Mouse (Mus musculus): Measurements from ENCODE around the gene Cdca8. TPM values are rescaled to one million over a fixed set of nuclear protein-coding genes. Genes with fewer than 3 reads are reported as not detected.

The Cdca8 gene
- polyA plus RNA-seq, 1 experiment from 2014 or later = 63.8 TPM

DNA sequence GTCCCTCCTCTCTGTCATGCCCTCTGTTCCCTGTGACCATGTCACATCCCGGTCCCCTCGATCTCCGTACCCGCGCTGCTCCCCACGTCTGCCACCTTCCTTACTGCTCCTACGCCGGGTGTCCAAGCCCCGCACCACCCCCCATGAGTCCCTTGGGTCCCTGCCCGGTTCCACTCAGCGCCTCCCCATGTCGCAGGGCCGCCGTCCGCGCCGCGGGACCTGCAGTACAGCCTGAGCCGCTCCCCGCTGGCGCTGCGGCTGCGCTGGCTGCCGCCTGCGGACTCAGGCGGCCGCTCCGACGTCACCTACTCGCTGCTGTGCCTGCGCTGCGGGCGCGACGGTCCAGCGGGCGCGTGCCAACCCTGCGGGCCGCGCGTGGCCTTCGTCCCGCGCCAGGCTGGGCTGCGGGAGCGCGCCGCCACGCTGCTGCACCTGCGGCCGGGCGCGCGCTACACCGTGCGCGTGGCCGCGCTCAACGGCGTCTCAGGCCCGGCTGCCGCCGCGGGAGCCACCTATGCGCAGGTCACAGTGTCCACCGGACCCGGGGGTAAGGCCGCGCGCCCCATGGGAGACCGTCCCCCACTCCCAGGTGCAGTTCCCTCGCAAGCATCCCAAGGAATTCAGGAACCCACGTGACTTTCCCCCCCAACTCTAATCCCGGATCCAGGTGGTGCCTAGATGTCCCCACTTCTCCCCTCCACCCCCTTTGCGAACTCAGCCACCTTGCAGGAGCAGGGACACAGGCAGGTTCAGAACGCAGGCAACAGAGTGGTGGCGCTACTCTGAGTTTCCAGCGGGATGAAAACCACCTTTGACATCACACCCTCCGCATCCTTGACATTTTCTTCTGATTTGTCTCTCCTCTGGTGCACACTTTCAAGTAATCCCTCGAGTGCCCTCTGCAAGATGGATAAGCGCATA, 44.3 kb downstream of the Cdca8 start:
- Histone ChIP-seq H3K27me3 (replicated peaks; ENCODE audit: control insufficient read depth, insufficient read depth, low read length) (peaks cover 47% of the 10 kb centered on the region), H3K9ac (ENCODE audit: low read length) (peak overlapping the region; percentile 61), H3K4me3 (ENCODE audit: low read depth, low read length) (peak overlapping the region; percentile 43), H3K27ac (ENCODE audit: low read depth, low read length) (no peak overlapping the region), H3K4me1 (ENCODE audit: control insufficient read depth, insufficient read depth, low read length) (peaks cover 13% of the 10 kb centered on the region; the same call in 1 of the 2 replicates), H3K4me2 (ENCODE audit: low read length) (peak overlapping the region; percentile 77), H3K36me3 (ENCODE audit: control insufficient read depth, insufficient read depth, low read length) (no peaks in the 10 kb centered on the region), H3K9me3 (replicated peaks; ENCODE audit: control insufficient read depth, low read length) (no peaks in the 10 kb centered on the region)
- ATAC-seq = peak; percentile 75
- DNase-seq (ENCODE audit: low spot score) = peak; percentile 54
- WGBS = 1% methylated on average over 83 of the region's 83 CpGs

DNA sequence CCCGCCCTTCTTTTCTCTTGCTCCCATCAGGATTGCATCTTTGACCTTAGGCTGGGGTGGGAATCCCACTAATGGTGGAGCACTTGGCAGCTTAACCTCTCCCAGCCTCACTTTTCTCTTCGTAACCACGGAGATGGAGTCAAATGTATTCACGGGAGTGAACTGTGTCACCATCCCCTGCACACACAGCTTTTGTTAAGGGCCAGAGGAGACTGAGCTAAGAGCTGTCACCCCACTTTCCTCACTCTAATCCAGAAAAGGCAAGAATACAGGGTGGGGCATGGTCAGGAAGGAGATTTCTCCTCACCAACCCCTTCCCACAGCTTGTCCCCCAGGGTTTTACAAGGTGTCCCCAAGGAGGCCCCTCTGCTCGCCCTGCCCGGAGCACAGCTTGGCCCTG, 45.3 kb downstream of the Cdca8 start:
- H3K9ac ChIP-seq (ENCODE audit: low read length) = no peak overlapping the region
- DNase-seq (ENCODE audit: low spot score) (no peak), ATAC-seq (no peak)
- H3K27me3 ChIP-seq (replicated peaks; ENCODE audit: control insufficient read depth, insufficient read depth, low read length) = peaks cover 47% of the 10 kb centered on the region
- no peak overlapping the region for H3K27ac ChIP-seq (ENCODE audit: low read depth, low read length)
- WGBS = 31% methylated on average over 6 of the region's 6 CpGs
- H3K4me2 ChIP-seq (ENCODE audit: low read length) = no peak overlapping the region
- peaks cover 8% of the 10 kb centered on the region; the same call in 1 of the 2 replicates for H3K4me1 ChIP-seq (ENCODE audit: control insufficient read depth, insufficient read depth, low read length)
- H3K9me3 ChIP-seq (replicated peaks; ENCODE audit: control insufficient read depth, low read length) = no peaks in the 10 kb centered on the region
- no peaks in the 10 kb centered on the region for H3K36me3 ChIP-seq (ENCODE audit: control insufficient read depth, insufficient read depth, low read length)
- H3K4me3 ChIP-seq (ENCODE audit: low read depth, low read length) = no peak overlapping the region

DNA sequence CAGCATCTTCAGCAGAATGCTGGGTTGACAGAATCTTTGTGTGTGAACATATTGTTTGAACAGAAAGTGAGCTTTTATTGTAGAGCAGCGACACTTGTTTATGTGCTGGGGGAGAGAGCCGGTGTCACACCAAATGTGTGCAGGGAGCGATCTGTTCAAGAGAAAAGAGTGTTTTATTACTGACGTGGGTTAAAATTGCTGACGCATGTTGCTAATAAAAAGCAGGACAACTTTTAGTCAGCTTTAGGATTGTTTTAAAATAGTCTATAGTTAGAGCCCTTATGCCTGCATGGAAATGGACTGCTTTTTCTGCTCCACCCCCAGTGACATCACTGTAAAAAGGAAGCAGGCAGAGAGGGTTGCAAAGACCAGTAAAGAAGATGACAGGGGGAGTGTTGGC, 48.3 kb downstream of the Cdca8 start:
- WGBS = 81% methylated on average over 5 of the region's 5 CpGs
- DNase-seq (ENCODE audit: low spot score) (no peak), ATAC-seq (no peak)
- Histone ChIP-seq H3K36me3 (ENCODE audit: control insufficient read depth, insufficient read depth, low read length) (no peaks in the 10 kb centered on the region), H3K4me3 (ENCODE audit: low read depth, low read length) (no peak overlapping the region), H3K27ac (ENCODE audit: low read depth, low read length) (no peak overlapping the region), H3K27me3 (replicated peaks; ENCODE audit: control insufficient read depth, insufficient read depth, low read length) (peaks cover 39% of the 10 kb centered on the region), H3K9me3 (replicated peaks; ENCODE audit: control insufficient read depth, low read length) (no peaks in the 10 kb centered on the region), H3K9ac (ENCODE audit: low read length) (no peak overlapping the region), H3K4me1 (ENCODE audit: control insufficient read depth, insufficient read depth, low read length) (0 out of 2 replicates have a peak, but pooled peaks cover 2% of the 10 kb centered on the region), H3K4me2 (ENCODE audit: low read length) (no peak overlapping the region)

DNA sequence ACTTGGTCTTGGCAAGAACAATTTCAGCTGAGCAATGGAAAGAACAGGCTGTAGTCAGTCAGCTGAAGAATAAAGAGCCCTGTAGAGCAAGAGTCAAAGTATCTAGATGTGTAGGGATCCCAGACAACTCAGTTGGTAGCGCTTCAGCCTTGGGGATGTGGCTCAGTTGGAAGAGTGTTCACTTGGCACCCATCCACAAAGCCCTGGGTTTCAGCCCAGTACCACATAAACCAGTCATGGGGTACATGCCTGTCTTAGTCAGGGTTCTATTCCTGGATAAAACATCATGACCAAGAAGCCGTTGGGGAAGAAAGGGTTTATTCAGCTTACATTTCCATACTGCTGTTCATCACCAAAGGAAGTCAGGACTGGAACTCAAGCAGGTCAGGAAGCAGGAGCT, 49.2 kb downstream of the Cdca8 start:
- peaks cover 30% of the 10 kb centered on the region for H3K27me3 ChIP-seq (replicated peaks; ENCODE audit: control insufficient read depth, insufficient read depth, low read length)
- ATAC-seq = no peak
- no peak overlapping the region for H3K27ac ChIP-seq (ENCODE audit: low read depth, low read length)
- no peak overlapping the region for H3K4me2 ChIP-seq (ENCODE audit: low read length)
- no peak for DNase-seq (ENCODE audit: low spot score)
- no peak overlapping the region for H3K4me3 ChIP-seq (ENCODE audit: low read depth, low read length)
- H3K4me1 ChIP-seq (ENCODE audit: control insufficient read depth, insufficient read depth, low read length) = 0 out of 2 replicates have a peak, but pooled peaks cover 1% of the 10 kb centered on the region
- no peaks in the 10 kb centered on the region for H3K9me3 ChIP-seq (replicated peaks; ENCODE audit: control insufficient read depth, low read length)
- WGBS = 93% methylated on average over 2 of the region's 2 CpGs
- no peaks in the 10 kb centered on the region for H3K36me3 ChIP-seq (ENCODE audit: control insufficient read depth, insufficient read depth, low read length)
- H3K9ac ChIP-seq (ENCODE audit: low read length) = no peak overlapping the region

DNA sequence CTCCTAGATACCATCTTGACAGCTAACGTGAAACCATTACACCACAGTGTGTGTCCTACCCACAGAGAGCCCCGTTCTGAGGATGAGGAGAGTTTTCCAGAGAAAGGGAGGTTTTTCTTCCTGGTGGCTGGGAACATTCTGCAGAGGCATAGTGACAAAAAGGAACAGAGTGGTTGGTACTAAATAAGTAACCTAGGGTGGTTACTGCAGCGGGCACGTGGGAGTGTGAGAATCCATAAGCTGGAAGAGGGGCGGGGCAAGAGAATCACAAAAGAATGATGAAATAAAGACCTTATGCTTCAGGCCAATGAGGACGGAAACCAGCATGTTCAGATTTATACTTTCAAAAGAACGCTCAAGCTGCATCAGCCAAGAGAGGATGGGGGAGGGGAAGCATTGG, 50.4 kb downstream of the Cdca8 start:
- Histone ChIP-seq H3K9me3 (replicated peaks; ENCODE audit: control insufficient read depth, low read length) (no peaks in the 10 kb centered on the region), H3K4me3 (ENCODE audit: low read depth, low read length) (no peak overlapping the region), H3K27me3 (replicated peaks; ENCODE audit: control insufficient read depth, insufficient read depth, low read length) (peaks cover 23% of the 10 kb centered on the region), H3K36me3 (ENCODE audit: control insufficient read depth, insufficient read depth, low read length) (no peaks in the 10 kb centered on the region), H3K27ac (ENCODE audit: low read depth, low read length) (no peak overlapping the region), H3K9ac (ENCODE audit: low read length) (no peak overlapping the region), H3K4me1 (ENCODE audit: control insufficient read depth, insufficient read depth, low read length) (no peaks in the 10 kb centered on the region), H3K4me2 (ENCODE audit: low read length) (no peak overlapping the region)
- 62% methylated on average over 7 of the region's 7 CpGs for WGBS
- DNase-seq (ENCODE audit: low spot score) = no peak
- ATAC-seq = no peak

DNA sequence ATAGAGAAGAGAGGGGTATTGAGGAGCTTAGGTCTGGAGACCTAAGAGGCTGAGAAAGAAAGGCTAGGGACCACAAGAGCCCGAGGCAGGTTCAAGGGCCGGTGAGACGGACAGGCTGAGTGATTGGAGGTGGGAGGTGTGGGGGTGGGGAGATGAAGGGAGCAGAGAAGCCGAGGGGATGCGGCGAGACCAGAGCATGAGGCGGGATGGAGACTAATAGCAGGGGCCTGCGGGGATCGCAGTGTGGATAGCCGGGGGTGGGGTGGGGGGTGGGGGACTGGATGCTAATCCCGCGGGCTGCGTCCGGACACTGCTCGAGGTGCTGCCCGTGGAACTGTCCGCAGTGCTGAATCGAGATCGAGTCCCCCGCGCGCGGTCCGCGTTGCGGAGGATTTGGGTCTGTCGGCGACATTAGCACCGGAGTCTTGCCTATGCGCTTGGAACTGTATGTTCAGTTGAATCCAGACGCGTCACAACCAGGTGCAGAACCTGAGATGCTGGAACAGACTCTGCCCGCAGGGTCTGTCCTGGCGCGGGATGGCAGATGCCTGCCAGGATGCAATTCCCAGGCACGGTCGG, 56.9 kb downstream of the Cdca8 start:
- peak overlapping the region; percentile 74 for H3K4me2 ChIP-seq (ENCODE audit: low read length)
- DNase-seq (ENCODE audit: low spot score) = peak; percentile 33
- ATAC-seq = peak; percentile 7; the same call in 1 of the 2 replicates
- under 1% methylated on average over 36 of the region's 37 CpGs for WGBS
- H3K27me3 ChIP-seq (replicated peaks; ENCODE audit: control insufficient read depth, insufficient read depth, low read length) = peaks cover 26% of the 10 kb centered on the region
- H3K27ac ChIP-seq (ENCODE audit: low read depth, low read length) = no peak overlapping the region
- no peaks in the 10 kb centered on the region for H3K9me3 ChIP-seq (replicated peaks; ENCODE audit: control insufficient read depth, low read length)
- no peaks in the 10 kb centered on the region for H3K4me1 ChIP-seq (ENCODE audit: control insufficient read depth, insufficient read depth, low read length)
- H3K9ac ChIP-seq (ENCODE audit: low read length) = peak overlapping the region; percentile 43
- peak overlapping the region; percentile 42 for H3K4me3 ChIP-seq (ENCODE audit: low read depth, low read length)
- no peaks in the 10 kb centered on the region for H3K36me3 ChIP-seq (ENCODE audit: control insufficient read depth, insufficient read depth, low read length)

DNA sequence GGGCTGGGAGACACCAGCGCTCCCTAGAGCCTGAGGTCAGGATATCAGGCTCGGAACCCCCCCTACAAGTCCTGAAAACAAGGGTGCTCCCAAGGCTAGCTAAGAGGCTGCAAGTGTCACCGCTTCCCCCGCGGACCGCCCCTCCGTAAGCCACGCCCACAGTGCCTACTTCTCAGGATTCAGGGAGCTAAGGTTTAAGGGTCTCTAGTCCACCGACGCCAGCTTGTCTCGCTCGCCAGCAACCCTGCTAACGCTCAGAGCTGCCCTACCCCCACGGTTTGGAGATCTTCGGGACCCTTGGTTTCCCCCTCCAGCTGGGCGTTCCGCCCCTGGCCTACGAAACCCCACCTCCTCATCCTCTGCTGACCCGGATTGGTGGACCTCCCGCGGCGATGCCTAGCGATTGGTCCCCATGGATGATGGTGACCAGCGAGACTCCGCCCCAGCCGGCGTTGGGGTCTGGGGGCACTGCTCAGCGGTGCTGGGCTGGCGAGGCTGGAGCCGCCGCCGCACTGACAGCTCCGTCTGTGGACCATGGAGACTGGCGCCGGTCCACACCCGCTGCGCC, 57.7 kb downstream of the Cdca8 start:
- Histone ChIP-seq H3K27ac (ENCODE audit: low read depth, low read length) (no peak overlapping the region), H3K9me3 (replicated peaks; ENCODE audit: control insufficient read depth, low read length) (no peaks in the 10 kb centered on the region), H3K27me3 (replicated peaks; ENCODE audit: control insufficient read depth, insufficient read depth, low read length) (peaks cover 26% of the 10 kb centered on the region), H3K9ac (ENCODE audit: low read length) (peak overlapping the region; percentile 43; the same call in 1 of the 2 replicates), H3K4me2 (ENCODE audit: low read length) (peak overlapping the region; percentile 74), H3K4me1 (ENCODE audit: control insufficient read depth, insufficient read depth, low read length) (no peaks in the 10 kb centered on the region), H3K36me3 (ENCODE audit: control insufficient read depth, insufficient read depth, low read length) (no peaks in the 10 kb centered on the region), H3K4me3 (ENCODE audit: low read depth, low read length) (peak overlapping the region; percentile 42)
- under 1% methylated on average over 37 of the region's 37 CpGs for WGBS
- ATAC-seq (peak; percentile 98), DNase-seq (ENCODE audit: low spot score) (peak; percentile 93)

DNA sequence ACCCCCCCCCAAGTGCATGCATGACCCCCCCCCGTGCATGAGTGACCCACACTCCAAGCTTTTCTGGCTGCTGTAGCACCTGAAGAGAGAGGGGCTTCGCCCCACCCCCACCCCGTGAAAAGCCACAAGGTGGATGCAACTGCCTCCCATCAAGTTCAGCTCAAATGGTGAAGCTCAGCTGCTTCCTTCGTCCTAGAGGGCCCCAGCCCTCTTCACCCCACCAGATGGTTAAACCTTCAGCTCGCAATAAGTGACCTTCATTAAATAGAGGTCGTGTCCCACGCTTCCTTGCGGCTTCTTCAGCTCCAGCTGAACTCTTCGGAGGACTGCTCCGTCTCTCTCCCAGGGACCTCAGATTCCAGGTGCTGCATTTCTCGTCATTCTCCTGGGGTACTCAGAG, 58.5 kb downstream of the Cdca8 start, which contains the start of gene Epha10:
TSS of gene Epha10 (plus strand) at position 301 of the 400 bp plus-strand sequence.
- Histone ChIP-seq H3K9me3 (replicated peaks; ENCODE audit: control insufficient read depth, low read length) (no peaks in the 10 kb centered on the region), H3K27ac (ENCODE audit: low read depth, low read length) (no peak within 1 kb of the TSS), H3K9ac (ENCODE audit: low read length) (peak within 1 kb of the TSS; percentile 43; the same call in 1 of the 2 replicates), H3K36me3 (ENCODE audit: control insufficient read depth, insufficient read depth, low read length) (no peaks in the 10 kb centered on the region), H3K4me1 (ENCODE audit: control insufficient read depth, insufficient read depth, low read length) (no peaks in the 10 kb centered on the region), H3K27me3 (replicated peaks; ENCODE audit: control insufficient read depth, insufficient read depth, low read length) (peaks cover 26% of the 10 kb centered on the region), H3K4me3 (ENCODE audit: low read depth, low read length) (peak within 1 kb of the TSS; percentile 42), H3K4me2 (ENCODE audit: low read length) (peak within 1 kb of the TSS; percentile 74)
- ATAC-seq = no peak
- WGBS = 3% methylated on average over 11 of the region's 11 CpGs
- no peak for DNase-seq (ENCODE audit: low spot score)

All from forebrain, embryonic 14.5 days (tissue).